Mouse (Mus musculus) hematopoietic stem cell, adult 5-6 weeks (primary cell): ENCODE measurements around the gene N4bp2l2. TPM values are rescaled to one million over a fixed set of nuclear protein-coding genes. Genes with fewer than 3 reads are reported as not detected.
"Not testable (repeated sequence)": the region's sequence is repeated elsewhere in the genome, so short reads cannot be mapped to it uniquely, and the experiment has no call there.

Source experiments
- ATAC-seq, 2 experiments: fragments of 125-278 bp in 1 of 2; replicated peaks in 1 of 2; 2 replicates each; pipeline ENCODE4 v1.8.0; 2016 to 2017; ENCODE audit warnings: inconsistent platforms in 2 of 2, mild to moderate bottlenecking in 2 of 2, moderate number of reproducible peaks in 2 of 2, low read depth in 1 of 2, moderate TSS enrichment in 1 of 2; ENCODE audit not compliant: low FRiP score in 2 of 2, poor library complexity in 2 of 2, severe bottlenecking in 2 of 2, insufficient read depth in 1 of 2, low TSS enrichment in 1 of 2
- total RNA-seq: library from RNA; stranded (forward); fragments of 172-1452, 232-1000 nt; gene quantifications from 2 replicates; pipeline ENCODE4 v1.2.3, GENCODE M21; 2017

Gene N4bp2l2
- total RNA-seq, 1 experiment from 2014 or later: 145 TPM

DNA sequence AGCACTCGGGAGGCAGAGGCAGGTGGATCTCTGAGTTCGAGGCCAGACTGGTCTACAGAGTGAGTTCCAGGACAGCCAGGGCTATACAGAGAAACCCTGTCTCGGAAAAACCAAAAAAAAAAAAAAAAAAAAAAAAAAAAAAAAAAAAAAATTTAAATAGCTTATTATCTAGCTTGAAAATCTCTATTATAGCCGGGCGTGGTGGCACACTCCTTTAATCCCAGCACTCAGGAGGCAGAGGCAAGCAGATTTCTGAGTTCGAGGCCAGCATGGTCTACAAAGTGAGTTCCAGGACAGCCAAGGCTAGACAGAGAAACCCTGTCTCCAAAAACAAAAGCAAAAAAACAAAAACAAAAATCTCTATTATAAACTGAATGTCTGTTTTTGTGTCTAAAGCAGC, 6.6 kb downstream of the N4bp2l2 start:
- ATAC-seq: not testable (repeated sequence)

DNA sequence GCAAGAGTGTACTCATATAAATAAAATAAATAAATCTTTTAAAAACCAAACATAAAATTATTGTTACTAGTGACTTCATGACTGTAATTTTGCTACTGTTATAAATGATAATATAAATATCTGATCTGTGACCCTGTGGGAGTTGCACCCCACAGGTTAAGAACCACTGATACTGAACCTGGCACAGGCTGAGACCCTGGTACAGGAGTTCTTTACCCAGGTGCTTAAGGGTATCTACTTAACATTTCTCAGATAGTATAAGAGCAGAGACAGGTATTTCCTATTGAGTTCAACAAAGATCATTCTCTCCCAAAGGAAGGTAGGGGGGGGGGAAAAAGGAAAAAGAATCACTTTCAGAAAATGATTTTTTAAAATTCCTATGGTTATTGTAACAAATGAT, 11.4 kb downstream of the N4bp2l2 start:
- no peak for ATAC-seq

DNA sequence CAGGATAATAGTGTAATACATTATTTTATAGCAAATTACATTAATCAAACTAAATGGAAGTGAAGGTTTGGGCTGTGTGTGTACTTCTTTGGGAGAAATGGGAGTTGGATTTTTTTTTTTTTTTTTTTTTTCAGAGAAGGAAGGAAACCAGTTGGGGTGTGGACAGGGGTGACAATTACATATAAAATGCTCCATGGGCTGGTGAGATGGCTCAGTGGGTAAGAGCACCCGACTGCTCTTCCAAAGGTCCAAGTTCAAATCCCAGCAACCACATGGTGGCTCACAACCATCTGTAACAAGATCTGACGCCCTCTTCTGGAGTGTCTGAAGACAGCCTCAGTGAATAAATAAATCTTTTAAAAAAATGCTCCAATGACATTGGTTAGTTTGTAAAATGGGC, 13.4 kb downstream of the N4bp2l2 start:
- ATAC-seq: no peak

DNA sequence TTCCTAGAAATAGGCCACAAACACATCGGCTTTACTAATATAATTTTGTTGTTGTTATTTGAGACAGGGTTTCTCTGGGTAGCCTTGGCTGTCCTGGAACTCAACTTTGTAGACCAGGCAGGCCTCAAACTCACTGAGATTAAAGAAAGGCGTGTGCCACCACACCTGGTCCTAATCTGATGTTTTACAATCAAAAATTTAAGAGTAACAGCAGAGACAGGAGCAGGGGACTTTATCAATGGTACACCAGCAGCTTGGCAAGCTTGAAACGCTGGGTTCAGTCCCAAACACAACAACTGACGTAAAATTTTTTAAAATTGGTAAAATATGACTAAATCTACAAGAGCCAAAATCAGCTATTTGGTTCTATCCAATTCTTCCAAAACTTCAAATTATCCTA, 21.1 kb downstream of the N4bp2l2 start:
- ATAC-seq: no peak

DNA sequence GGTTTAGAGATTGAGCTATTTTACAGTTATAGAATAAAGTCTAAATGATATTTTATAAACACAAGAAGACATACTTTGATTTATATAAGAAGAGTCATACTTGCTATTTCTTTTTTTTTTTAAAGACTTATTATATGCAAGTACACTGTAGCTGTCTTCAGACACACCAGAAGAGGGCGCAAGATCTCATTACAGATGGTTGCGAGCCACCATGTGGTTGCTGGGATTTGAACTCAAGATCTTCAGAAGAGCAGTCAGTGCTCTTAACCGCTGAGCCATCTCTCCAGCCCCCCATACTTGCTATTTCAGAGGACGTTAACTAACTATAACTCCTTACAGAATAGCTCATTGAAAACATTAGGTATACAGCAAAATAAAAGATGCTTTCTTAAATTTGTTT, 22.6 kb downstream of the N4bp2l2 start:
- not testable (repeated sequence) for ATAC-seq

DNA sequence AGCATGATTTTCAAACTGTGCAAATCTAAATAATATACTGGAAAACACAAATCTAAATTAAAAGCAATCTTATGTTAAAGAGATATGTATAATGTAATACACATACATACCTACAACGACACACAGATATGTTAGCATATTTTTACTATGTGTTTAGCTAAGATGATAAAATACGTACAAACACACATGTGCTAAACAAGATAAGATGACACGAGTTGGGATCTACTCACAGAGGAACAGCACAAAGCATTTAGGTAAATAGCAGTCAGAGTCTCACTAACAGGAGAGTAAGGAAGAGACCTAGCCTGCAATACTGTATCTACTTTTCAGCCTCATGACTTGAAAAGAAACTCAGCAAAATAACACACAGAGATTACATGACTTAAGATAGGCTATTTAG, 24.5 kb downstream of the N4bp2l2 start:
- ATAC-seq: no peak

DNA sequence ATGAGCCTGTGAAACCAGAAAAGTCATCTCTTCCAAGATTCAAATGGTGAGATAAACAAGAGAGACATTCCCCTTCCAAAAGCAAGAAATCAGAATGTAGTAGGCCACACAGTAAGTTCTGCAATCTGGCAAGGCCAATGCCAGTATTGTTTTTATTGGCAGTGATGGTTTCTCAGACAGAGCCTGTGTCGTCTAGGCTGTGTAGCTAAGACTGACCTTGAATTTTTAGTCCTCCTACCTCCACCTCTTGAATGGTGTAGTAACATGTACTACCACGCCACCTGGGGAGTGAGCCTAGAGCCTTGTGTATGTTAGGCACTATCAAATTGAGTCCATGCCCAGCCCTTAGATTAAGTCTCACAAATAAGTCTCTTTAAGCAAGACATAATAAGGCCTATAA, 36.3 kb downstream of the N4bp2l2 start:
- ATAC-seq: no peak

DNA sequence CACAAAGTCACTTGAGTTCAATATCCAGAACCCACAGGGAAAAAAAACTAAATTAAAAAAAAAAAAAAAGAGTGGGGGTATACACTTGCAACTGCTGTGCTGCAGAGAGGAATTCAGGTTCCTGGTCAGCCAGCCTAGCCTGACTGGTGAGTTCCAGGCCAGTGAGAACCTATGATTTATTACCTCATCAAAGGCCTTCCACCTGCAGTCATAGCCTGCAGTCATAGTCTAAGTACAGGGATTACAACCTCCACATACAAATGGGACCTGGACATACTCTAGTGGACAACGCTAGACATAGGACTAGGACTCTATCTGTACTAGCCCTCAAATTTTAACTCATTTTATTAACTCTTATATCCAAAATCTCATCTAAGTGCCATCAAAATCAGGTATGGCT, 36.7 kb downstream of the N4bp2l2 start:
- no peak for ATAC-seq

DNA sequence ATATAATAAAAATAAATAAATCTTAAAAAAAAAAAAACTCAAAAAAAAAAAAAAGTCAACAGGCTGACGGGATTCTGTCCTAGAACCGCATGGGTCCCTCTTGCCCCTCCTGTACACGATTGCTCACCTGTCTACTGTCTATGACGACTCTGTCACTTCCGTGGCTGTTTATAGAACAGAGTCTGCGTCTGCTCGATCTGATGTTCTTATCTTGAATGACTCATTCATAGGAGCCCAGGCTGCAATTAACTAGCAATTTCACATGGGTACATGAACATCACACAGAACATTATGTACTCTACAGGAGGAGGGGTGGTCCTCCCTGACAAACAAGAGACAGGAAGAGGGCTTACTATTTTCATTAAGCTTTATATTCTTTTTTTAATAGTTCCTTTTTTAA, 40.5 kb downstream of the N4bp2l2 start:
- no peak for ATAC-seq

DNA sequence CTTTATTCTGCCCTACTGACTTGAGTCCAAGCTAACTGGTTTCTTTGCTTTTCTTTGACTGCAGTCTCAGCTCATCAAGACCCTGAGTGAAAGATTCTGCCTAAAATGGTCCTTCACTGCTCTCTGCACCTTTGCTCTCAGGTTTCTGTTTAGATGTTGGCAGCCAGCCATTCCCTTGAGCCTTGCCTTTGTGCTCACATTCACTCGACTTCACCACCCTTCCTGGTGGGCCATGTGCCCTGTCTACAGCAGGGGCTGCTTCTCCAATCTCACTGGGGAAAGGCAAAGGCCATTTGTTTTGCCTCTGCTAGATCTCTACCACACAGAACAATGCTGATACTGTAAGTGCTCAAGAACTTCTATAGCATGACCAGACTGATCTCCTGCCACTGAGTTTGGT, 43.2 kb downstream of the N4bp2l2 start:
- no peak for ATAC-seq

DNA sequence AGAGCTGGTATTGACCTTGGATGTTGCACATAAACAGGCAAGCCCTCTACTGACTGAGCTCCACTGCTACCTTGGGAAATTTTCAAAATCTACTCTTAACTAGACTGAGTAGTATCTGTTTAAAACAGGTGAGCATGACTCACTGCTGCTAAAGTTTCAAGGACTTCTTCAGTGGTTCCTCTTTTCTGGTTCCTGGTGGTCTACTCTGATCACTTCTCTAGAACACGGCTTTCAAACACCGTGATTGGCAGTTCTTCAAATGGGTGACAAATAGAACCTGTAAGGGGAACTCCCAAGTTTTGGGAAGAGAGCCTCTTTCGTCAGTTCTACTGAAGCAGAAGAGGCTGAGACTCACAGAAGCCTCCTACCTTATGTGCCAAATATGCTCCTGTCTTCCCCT, 44.4 kb downstream of the N4bp2l2 start:
- peak; percentile 70 for ATAC-seq

DNA sequence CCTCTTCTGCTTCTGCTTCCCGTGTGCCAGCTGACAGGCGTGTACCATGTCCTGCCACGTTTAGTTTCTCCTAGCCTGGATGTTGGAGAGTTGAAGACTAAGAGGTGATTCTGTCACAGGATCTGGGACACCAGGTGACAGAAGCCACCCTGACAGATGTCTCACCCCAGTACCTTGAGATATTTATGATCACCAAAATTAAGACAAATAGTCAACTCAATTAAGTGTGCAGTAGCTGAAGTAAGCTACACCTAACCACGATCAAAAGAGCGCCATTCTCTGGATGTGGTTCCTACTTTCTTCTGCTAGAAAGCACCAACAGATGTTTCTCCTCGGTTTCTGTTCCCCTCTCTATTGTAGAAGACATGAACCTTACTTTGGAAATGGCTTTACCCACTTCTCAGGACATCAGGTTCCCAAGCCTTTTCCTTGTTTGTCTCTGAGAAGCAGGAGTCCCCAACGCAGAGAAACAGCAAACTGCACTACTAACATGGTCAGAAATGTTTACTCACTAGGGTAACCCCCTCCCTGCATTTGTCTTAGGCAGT, 45.3 kb downstream of the N4bp2l2 start:
- ATAC-seq: no peak

DNA sequence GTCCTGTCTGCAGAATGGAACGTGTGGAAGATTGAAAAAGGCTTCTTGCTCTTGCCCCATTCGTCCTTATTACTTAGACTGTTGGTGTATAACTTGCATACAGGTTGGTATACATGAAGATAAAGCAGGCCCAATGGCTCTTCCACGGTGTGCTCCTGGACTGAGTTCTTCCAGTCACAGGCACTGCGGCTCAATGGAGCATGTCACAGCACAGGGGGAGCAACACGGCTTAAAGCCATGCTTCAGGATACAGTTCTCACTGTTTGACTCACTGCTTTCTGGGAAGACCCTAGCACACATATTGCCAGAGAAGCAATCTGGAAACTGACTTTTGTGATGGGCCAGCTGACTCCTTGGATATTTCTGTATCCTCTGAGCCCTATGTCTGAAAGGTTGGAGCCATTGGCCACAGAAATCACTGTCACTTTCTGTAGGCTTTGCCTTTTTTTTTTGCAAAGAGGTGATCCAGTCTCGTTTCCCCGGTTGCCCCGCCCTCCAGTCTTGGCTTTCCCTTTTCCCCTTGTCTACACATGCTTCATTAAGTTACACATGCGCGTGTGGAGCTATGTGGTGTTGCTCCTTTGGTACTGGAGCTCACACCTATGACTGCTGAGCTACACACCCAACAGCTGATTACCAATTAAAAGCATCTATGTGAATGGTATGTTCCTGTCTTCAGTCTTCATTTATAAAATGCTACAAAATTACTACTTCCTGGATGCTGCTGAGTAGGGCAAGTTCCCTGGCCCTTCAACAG, 47.2 kb downstream of the N4bp2l2 start:
- no peak for ATAC-seq

DNA sequence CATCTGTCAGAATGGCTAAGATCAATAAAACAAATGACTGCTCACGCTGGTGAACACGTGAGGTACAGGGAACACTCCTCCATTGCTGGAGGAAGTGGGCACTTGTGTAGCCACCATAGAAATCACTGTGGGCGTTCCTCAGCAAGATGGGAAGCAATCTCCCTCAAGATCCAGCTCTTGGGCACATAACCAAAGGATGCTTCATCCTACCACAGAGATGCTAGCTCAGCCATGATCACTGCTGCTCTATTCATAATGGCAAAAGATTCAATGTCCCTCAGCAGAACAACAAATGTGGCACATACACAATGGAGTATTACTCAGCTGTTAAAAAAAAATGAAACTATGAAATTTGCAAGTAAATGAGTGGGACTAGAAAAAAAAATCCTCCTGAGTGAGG, 49.3 kb downstream of the N4bp2l2 start:
- no peak for ATAC-seq

DNA sequence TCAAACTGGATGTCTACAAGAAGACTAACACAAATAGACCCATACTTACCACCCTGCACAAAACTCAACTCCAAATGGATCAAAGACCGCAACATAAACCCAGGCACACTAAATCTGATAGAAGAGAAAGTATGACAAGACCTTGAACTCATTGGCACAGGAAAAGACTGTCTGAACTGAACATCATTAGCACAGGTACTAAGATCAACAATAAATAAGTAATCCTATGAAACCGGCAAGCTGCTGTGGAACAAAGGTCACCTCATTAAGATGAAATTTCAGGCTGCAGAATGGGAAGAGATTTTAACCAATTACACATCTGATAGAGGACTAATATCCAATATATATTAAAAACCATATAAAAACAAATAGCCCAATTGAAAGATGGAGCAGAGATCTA, 49.8 kb downstream of the N4bp2l2 start:
- no peak for ATAC-seq

DNA sequence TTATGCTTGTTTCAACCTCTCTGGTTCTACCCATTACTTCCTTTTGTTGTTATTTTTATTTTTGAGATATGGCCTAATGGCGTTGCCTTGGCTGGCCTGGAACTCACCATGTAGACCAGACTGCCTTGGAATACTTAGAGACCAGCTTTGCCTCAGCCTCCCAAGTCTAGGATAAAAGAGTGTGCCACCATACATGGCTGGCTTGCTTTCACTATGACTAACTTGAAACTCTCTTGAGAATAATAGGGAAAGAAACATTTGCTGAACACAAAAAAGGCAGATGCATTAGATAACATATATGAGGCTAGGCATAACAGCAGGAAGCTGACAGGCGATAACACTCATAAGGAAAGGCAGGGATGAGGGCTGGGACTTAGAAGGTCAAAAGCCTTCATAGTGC, 51.9 kb downstream of the N4bp2l2 start:
- no peak for ATAC-seq

DNA sequence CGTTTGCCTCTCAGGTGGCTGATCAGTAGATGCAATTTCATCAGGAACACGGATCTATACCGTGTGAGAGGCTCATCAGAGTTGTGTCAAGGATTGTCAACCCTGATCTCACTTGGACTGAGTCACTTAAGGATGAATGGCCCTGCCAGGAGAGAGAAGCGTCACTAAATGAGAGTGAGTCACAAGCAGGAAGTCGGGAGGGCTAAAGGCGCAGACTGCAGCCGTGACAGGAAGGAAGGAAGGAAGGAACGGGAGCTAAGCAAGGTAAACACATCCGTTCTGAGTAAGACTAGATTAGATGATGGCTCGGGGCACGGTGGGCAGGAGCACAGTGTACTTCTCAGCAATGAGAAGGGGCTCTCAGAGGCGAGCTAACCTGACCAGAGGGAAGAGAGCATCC, 54.3 kb downstream of the N4bp2l2 start:
- peak; percentile 80 to 83 for ATAC-seq

DNA sequence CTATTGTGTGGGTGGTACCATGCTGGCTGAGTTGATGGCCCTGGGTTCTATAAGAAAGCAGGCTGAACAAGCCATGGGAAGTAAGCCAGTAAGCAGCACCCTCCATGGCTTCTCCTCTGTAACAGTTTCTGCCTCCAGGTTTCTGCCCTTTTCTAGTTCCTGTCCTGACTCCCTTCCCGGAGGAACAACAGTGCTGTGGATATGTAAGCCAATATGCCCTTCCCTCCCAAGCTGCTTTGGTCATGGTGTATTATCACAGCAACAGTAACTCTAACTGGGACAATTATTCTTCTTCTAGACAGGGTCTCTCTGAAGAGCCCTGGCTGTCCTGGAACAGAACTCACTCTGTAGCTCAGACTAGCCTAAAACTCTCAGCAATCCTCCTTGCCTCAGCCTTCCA, 54.8 kb downstream of the N4bp2l2 start:
- no peak for ATAC-seq

DNA sequence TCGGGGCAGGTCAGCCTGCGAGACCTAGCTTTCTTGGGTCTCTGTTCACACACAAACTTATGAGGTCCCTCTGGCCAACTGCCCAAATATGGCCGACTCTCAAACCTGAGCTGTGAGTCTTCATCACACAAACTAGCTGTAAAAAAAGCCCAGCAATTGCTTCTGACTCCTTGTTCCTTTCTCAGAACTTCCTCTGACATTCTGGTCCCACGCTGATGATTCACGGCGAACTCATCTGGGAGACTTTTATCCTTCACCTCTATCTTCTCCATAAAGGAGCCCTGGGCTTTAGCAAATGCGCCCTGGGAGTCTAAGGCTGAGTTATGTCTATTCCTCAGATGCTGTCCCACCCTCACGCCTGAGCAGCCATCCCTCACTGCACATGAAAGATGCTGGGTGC, 58.4 kb downstream of the N4bp2l2 start:
- ATAC-seq: no peak
